Mouse (Mus musculus) erythroblast, embryonic 14.5 days (primary cell): Measurements from ENCODE around the gene Hoxa7. TPM values are rescaled to one million over a fixed set of nuclear protein-coding genes. Genes with fewer than 3 reads are reported as not detected.

ENCODE experiments used
- H3K27me3 ChIP-seq: 2 replicates; pipeline ENCODE4 v1.6.1; 2012; ENCODE audit warnings: inconsistent platforms; ENCODE audit not compliant: control insufficient read depth
- H3K36me3 ChIP-seq: 2 replicates; pipeline ENCODE4 v1.6.1; 2012; ENCODE audit warnings: mild to moderate bottlenecking, inconsistent platforms; ENCODE audit not compliant: control insufficient read depth
- H3K4me1 ChIP-seq: 2 replicates; pipeline ENCODE4 v1.6.1; 2012; ENCODE audit warnings: inconsistent platforms; ENCODE audit not compliant: control insufficient read depth
- H3K4me3 ChIP-seq: replicated peaks from 2 replicates; pipeline ENCODE3; 2012; ENCODE audit warnings: moderate library complexity, mild to moderate bottlenecking, inconsistent platforms
- H3K9me3 ChIP-seq: 2 replicates; pipeline ENCODE4 v1.6.1; 2012; ENCODE audit warnings: low read length, inconsistent platforms, mixed read lengths; ENCODE audit not compliant: control insufficient read depth
- GATA1 ChIP-seq: IDR thresholded peaks from 2 replicates; pipeline ENCODE4 v1.6.1; 2012; ENCODE audit warnings: low read length, inconsistent platforms, mixed read lengths
- TAL1 ChIP-seq: IDR thresholded peaks from 3 replicates; pipeline ENCODE4 v1.6.1; 2012; ENCODE audit warnings: low read length, inconsistent platforms, mixed read lengths
- polyA plus RNA-seq: library from polyadenylated mRNA; stranded (reverse); fragments of >175 nt; gene quantifications from 2 replicates; pipeline ENCODE4 v1.2.3, GENCODE M21; 2012

The Hoxa7 gene
- polyA plus RNA-seq, 1 experiment = 0.02 TPM

DNA sequence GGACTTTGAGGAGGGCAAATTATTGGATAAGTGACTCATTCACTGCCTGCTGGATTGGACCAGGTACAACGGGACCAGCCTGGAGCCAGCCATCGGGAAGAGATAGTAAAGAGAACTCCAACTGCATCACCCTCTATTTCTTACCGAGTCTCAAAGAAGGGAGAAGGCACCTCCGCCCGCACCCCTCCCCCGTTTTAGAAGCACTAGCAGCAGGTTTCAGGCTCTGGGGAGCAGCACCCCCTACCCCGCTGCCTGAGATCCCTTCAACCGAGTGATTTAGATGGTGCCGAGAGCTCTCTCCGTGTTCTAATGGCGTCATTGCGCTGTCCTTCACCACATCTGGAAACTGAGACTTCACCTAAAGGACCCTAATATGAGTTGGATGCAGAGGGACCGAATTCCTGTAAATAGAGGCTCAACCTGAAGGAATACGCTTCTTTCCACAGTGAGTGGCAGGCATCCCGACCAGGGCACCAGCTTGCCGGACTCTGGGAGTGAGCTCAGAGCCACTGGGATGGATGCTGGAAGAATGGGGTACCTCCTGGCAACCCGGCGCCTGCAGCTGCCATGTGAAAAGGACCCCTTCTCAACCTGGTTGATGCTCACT lies 43.8 kb upstream of the Hoxa7 start:
- Histone ChIP-seq H3K4me1 (no peaks in the 10 kb centered on the region), H3K36me3 (no peaks in the 10 kb centered on the region), H3K27me3 (peaks cover 99% of the 10 kb centered on the region), H3K4me3 (no peak overlapping the region), H3K9me3 (no peaks in the 10 kb centered on the region; the same call in 1 of the 2 replicates)
- TF ChIP-seq GATA1 (no peak), TAL1 (no peak)

DNA sequence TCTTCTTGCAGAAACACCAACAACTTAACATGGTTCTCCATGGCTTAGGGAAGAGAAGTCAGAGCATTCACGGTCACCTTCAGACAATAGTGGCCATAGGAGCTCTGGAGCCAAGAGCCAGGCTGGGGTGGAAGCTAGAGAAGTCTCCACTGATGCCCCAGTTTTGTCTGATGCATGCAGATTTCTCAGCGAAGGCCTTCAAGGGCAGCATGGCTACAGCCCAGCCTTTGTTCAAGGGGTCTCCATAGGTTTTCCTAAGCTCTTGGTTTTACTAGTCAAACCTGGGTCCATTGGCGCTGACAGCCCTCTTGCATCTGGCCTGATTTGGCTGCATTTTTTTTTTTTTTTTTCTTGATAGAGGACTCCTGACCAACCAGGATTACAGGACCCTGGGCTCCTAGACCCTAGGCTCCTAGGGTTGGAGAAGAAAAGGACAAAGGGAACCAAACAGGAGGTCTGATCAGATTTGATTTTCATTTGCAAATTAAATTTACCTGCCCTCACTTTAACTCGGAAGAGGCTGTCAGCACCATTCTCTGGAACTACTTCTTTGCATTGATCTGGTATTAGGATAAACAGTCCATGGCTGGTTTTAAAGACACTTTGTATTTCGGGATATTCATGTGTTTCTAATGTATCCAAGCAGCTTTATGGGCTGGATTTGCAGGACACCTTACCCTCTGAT lies 42.6 kb upstream of the Hoxa7 start:
- no peak for TF ChIP-seq GATA1
- TF ChIP-seq TAL1 = no peak
- H3K36me3 ChIP-seq = no peaks in the 10 kb centered on the region
- no peak overlapping the region for H3K4me3 ChIP-seq
- no peaks in the 10 kb centered on the region for H3K4me1 ChIP-seq
- peaks cover 2% of the 10 kb centered on the region; the same call in 1 of the 2 replicates for H3K9me3 ChIP-seq
- peaks cover 100% of the 10 kb centered on the region for H3K27me3 ChIP-seq

DNA sequence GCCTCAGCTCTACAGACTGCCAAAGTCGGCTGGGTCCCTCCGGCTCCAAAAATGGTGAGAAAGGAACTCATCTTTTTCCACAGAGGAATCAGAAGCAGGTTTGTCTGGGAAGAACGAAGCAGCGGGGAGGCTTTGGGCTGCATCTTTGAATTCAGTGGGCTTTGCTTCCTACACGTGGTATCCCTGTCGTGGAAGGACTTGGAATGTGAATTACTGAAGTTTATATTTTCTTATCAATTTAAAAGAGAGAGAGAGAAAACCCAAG lies 41.6 kb upstream of the Hoxa7 start:
- TF ChIP-seq TAL1 (no peak), GATA1 (no peak)
- H3K9me3 ChIP-seq = peaks cover 2% of the 10 kb centered on the region; the same call in 1 of the 2 replicates
- H3K4me3 ChIP-seq = no peak overlapping the region
- H3K36me3 ChIP-seq = no peaks in the 10 kb centered on the region
- no peaks in the 10 kb centered on the region for H3K4me1 ChIP-seq
- peaks cover 100% of the 10 kb centered on the region for H3K27me3 ChIP-seq

DNA sequence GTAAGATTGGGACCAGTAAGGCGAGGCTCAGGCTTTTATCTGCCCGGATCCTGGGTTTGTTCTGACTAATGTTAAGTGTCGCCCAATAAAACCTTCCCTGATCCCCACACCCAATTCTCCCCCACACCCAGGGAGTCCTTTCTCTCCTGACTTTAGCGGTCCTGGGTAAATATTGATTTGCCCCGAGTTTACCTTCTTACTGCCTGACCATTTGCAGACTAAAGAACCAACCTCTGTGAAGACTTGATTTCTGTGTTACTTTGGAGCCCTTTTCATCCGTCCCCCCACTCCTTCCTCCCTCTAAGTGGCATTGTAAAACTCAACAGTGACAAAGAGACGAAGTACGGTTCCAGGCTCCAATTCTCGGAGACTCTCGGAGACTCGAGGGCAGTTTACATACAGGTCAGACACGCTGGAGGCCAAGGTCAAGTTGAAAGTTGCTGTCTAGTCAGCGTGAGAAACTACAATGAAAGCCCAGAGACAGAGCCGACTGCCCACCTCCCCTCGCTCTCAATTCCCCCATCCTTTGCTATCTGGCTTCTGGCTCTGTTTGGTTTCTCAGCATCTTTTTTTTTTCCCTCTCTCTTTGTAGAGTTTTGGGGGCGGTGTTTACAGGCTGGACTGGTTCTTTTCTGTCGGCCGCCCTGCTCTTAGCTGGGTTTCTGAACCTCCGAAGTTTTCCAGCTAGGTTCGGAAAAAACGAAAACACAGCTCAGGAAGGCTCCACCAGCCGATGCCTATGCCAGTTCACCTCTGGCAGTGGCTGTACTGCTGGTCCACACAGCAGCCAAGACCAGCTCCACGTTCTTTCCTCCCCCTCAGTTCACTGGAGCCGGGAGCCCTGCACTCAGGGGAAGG lies 41.0 kb upstream of the Hoxa7 start:
- H3K9me3 ChIP-seq = peaks cover 2% of the 10 kb centered on the region; the same call in 1 of the 2 replicates
- H3K36me3 ChIP-seq = no peaks in the 10 kb centered on the region
- H3K27me3 ChIP-seq = peaks cover 100% of the 10 kb centered on the region
- H3K4me1 ChIP-seq = no peaks in the 10 kb centered on the region
- TF ChIP-seq GATA1 = no peak
- TF ChIP-seq TAL1 = no peak
- no peak overlapping the region for H3K4me3 ChIP-seq

DNA sequence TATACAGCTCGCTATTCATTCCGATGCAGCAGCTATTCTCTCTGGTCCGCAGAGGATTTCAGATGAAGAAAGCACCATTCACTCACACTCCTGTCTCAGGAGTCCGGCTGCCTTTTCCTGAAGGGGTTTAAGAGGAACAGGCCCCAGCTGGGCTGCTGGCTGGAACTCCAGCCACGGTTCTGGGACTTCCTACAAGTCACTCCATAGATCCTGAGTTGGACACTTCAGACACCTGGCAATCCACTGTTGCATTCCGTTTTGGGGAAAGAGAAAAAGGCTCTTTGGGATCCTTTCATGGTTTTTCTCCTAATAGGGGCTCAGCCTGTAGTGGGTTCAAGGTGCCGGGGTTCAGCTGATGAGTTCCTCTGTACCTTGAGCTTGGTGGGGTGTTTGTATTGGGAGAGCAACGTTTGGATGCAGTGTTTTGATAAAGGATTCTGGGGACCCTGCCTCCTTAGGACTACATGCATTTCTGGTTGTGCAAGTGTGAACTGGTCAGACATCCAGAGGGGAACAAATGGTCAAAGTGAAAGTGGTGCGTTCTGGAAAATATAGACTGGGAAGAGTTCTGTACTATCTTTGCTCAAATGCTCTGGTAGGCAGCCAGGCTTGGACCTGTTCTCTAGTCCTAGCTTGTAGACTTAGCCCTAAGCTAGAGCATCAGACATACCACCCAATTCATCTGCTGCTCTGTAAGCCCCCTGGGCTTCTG lies 40.3 kb upstream of the Hoxa7 start:
- Histone ChIP-seq H3K36me3 (no peaks in the 10 kb centered on the region), H3K4me1 (no peaks in the 10 kb centered on the region), H3K4me3 (no peak overlapping the region), H3K9me3 (peaks cover 2% of the 10 kb centered on the region; the same call in 1 of the 2 replicates), H3K27me3 (peaks cover 100% of the 10 kb centered on the region)
- TF ChIP-seq TAL1 (no peak), GATA1 (no peak)

DNA sequence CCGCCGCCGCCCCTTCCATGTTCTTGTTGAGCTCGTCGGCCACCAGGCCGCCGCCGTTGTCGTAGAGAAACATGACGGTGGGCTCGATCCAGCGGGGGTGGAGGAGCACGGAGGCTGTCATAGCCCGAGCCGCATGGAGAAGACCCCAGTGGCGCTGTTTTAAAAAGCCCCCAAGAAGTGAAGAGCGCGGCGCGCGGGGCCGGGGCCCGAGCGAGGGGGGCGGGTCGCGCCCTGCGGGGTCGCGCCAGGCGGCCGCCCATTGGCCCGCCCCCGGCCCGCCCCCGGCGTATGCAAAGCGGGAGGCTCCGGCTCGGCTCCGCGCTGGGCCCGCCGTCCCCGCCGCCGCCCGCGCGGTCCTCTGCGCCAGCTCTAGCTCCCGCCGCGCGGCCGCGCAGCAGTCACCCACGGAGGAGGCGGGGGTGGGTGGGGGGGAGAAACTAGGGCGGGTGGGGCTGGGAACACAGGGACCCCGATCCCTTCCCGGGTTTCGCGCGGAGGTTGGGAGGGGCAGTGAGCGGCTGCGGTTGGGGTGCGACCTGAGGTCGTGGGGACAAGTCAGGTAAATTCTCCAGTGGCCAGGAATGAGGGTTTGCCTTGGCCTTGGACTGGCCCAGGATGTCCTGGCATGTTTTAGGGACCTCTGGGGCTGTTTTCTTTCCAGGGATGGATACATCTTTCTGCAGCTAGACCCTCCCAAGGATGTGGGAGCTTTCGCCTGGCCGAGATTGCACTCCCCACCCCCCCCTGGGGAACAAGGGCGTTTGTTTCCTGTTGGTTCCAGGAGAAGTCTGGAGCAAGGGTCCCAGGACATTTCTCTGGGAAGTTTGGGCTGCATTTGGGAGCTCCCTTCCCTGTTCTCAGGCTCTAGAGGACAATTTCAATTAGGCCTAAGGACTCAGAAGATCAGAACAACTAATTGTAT lies 39.3 kb upstream of the Hoxa7 start, which contains the start of gene Hoxa13:
Gene Hoxa13, minus strand, starts transcription at position 227 of the 922 bp plus-strand sequence.
- no peak for TF ChIP-seq TAL1
- no peak for TF ChIP-seq GATA1
- Histone ChIP-seq H3K4me1 (no peaks in the 10 kb centered on the region), H3K27me3 (peaks cover 100% of the 10 kb centered on the region), H3K36me3 (no peaks in the 10 kb centered on the region), H3K4me3 (no peak within 1 kb of the TSS), H3K9me3 (peaks cover 2% of the 10 kb centered on the region; the same call in 1 of the 2 replicates)

DNA sequence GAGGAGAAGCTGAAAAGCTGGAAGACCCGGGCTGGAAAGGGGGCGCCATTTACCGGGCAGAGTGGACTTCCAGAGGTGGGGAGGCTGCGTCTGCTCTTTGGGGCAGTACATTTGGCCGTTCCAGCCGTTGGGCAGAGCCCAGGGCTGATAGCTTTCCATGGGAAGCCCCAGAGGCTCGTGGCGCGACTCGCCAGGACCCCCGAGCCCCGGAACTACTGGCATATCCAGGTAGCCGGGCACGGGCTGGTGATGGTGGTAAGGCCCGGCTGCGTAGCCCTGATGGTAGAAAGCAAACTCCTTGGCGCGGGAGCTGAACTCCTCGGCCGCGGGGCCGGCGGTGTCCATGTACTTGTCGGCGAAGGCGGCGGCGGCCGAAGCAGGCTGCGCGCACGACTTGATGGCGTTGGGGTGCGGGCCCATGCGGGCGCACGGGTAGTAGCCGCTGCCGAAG lies 38.2 kb upstream of the Hoxa7 start:
- peaks cover 2% of the 10 kb centered on the region; the same call in 1 of the 2 replicates for H3K9me3 ChIP-seq
- no peak overlapping the region for H3K4me3 ChIP-seq
- no peak for TF ChIP-seq TAL1
- TF ChIP-seq GATA1 = no peak
- H3K4me1 ChIP-seq = no peaks in the 10 kb centered on the region
- no peaks in the 10 kb centered on the region for H3K36me3 ChIP-seq
- peaks cover 99% of the 10 kb centered on the region for H3K27me3 ChIP-seq
